8 mouse cellular contexts compared by ENCODE assay signal in the genomic region with DNA sequence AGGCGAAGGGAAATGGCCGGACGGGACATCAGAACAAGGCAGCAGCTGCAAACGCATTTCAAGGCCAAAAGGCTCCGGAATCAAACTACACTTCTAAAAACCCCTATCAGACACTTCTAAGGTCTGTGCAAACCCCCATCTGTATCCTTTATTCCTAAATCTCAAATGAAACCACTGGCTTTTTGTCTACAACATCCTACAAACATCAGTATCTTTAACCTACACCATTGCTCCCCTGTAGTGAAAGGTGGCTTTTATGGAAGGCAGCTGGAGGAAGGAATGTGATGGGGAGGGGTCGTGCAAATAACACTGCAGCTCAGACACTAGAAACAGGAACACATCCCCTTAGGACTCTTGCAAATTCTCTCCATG. TPM values are rescaled to one million over a fixed set of nuclear protein-coding genes. Genes with fewer than 3 reads are reported as not detected.
DNase-seq lines count a peak whose midpoint lies in the region; ATAC-seq and TF ChIP-seq lines count a peak whose summit lies in the region.

No protein-coding gene starts in this region.

- ATAC-seq in lung, embryonic 14.5 days (ENCODE audit: insufficient read depth) = no peak
- ATAC-seq in hindbrain, embryonic 16.5 days = no peak
- ATAC-seq in midbrain, embryonic 12.5 days (ENCODE audit: low FRiP score, low read depth) = no peak

- peak overlapping the region; percentile 73 for H3K4me3 ChIP-seq in lung, embryonic 14.5 days (ENCODE audit: low read depth, low read length)
- peak overlapping the region; percentile 92 for H3K4me3 ChIP-seq in embryonic facial prominence, embryonic 10.5 days
- peak overlapping the region; percentile 85 for H3K4me3 ChIP-seq in hindbrain, embryonic 16.5 days (ENCODE audit: low read length)
- peak overlapping the region; percentile 85 for H3K4me3 ChIP-seq in midbrain, embryonic 12.5 days

- no peaks in the 10 kb centered on the region for H3K36me3 ChIP-seq in lung, embryonic 14.5 days (ENCODE audit: insufficient read depth)
- H3K36me3 ChIP-seq in embryonic facial prominence, embryonic 10.5 days (replicated peaks) = no peaks in the 10 kb centered on the region
- no peaks in the 10 kb centered on the region for H3K36me3 ChIP-seq in hindbrain, embryonic 16.5 days (ENCODE audit: control insufficient read depth, insufficient read depth, low read length)
- H3K36me3 ChIP-seq in midbrain, embryonic 12.5 days = no peaks in the 10 kb centered on the region

- WGBS in lung, embryonic 14.5 days = 2% methylated on average over 6 of the region's 6 CpGs
- 2% methylated on average over 6 of the region's 6 CpGs for WGBS in embryonic facial prominence, embryonic 10.5 days
- WGBS in hindbrain, embryonic 16.5 days = 3% methylated on average over 6 of the region's 6 CpGs
- WGBS in midbrain, embryonic 12.5 days = 8% methylated on average over 6 of the region's 6 CpGs

- H3K4me1 ChIP-seq in lung, embryonic 14.5 days (ENCODE audit: insufficient read depth) = peaks cover 6% of the 10 kb centered on the region; the same call in 1 of the 2 replicates
- peaks cover 23% of the 10 kb centered on the region for H3K4me1 ChIP-seq in embryonic facial prominence, embryonic 10.5 days
- peaks cover 25% of the 10 kb centered on the region for H3K4me1 ChIP-seq in hindbrain, embryonic 16.5 days (ENCODE audit: control insufficient read depth, insufficient read depth, low read depth, low read length)
- peaks cover 21% of the 10 kb centered on the region for H3K4me1 ChIP-seq in midbrain, embryonic 12.5 days

- no peaks in the 10 kb centered on the region for H3K9me3 ChIP-seq in lung, embryonic 14.5 days (ENCODE audit: low read depth, low read length)
- no peaks in the 10 kb centered on the region for H3K9me3 ChIP-seq in embryonic facial prominence, embryonic 10.5 days
- no peaks in the 10 kb centered on the region for H3K9me3 ChIP-seq in hindbrain, embryonic 16.5 days (ENCODE audit: control insufficient read depth, low read length)
- H3K9me3 ChIP-seq in midbrain, embryonic 12.5 days = no peaks in the 10 kb centered on the region

- H3K4me2 ChIP-seq in lung, embryonic 14.5 days = peak overlapping the region; percentile 83
- H3K4me2 ChIP-seq in hindbrain, embryonic 16.5 days (ENCODE audit: low read length) = peak overlapping the region; percentile 59
- H3K4me2 ChIP-seq in midbrain, embryonic 12.5 days (replicated peaks) = peak overlapping the region; percentile 77

- peak; percentile 59 for DNase-seq in lung, embryonic 14.5 days
- no peak for DNase-seq in lung, postnatal 14 days
- DNase-seq in embryonic facial prominence, embryonic 10.5 days (ENCODE audit: low spot score) = no peak
- no peak for DNase-seq in MN1 (ENCODE audit: low spot score)
- DNase-seq in right cerebral cortex, postnatal 10 days (ENCODE audit: low spot score in 2 of 2) = no peak
- no peak for DNase-seq in left cerebral cortex, adult 18-20 months (ENCODE audit: low spot score in 2 of 2)

- TF ChIP-seq CTCF in lung, embryonic 14.5 days (IDR thresholded peaks at IDR 0.05; ENCODE audit: low read depth) = no peak

- H3K9ac ChIP-seq in lung, embryonic 14.5 days = peak overlapping the region; percentile 75
- peak overlapping the region; percentile 92 for H3K9ac ChIP-seq in hindbrain, embryonic 16.5 days (ENCODE audit: low read depth, low read length)
- peak overlapping the region; percentile 86 for H3K9ac ChIP-seq in midbrain, embryonic 12.5 days (replicated peaks)

- H3K27ac ChIP-seq in lung, embryonic 14.5 days (ENCODE audit: low read depth) = peak overlapping the region; percentile 86; the same call in 1 of the 2 replicates
- H3K27ac ChIP-seq in embryonic facial prominence, embryonic 10.5 days (replicated peaks) = peak overlapping the region; percentile 94
- H3K27ac ChIP-seq in hindbrain, embryonic 16.5 days (ENCODE audit: low read depth, low read length) = peak overlapping the region; percentile 98
- peak overlapping the region; percentile 97 for H3K27ac ChIP-seq in midbrain, embryonic 12.5 days (replicated peaks)

- H3K27me3 ChIP-seq in lung, embryonic 14.5 days (ENCODE audit: insufficient read depth, low read length) = no peaks in the 10 kb centered on the region
- H3K27me3 ChIP-seq in embryonic facial prominence, embryonic 10.5 days (replicated peaks; ENCODE audit: low read depth, poor library complexity, severe bottlenecking) = no peaks in the 10 kb centered on the region
- H3K27me3 ChIP-seq in hindbrain, embryonic 16.5 days (replicated peaks; ENCODE audit: control insufficient read depth, insufficient read depth, low read length) = no peaks in the 10 kb centered on the region
- no peaks in the 10 kb centered on the region for H3K27me3 ChIP-seq in midbrain, embryonic 12.5 days

RNA-seq across cellular contexts. Expression of a gene that starts 1.1 kb away (rescaled TPM):
- polyA plus RNA-seq in lung, embryonic 14.5 days (2014; fragmentation: Nextera tagmentation; extraction: Ambion mirVana) = 22.7 and 24.5 TPM in 2 replicates
- 18.0 and 18.8 TPM in 2 replicates for polyA plus RNA-seq in embryonic facial prominence, embryonic 10.5 days (2016; fragmentation: Nextera tagmentation; extraction: Ambion mirVana)
- polyA plus RNA-seq in hindbrain, embryonic 16.5 days (2015; fragmentation: Nextera tagmentation; extraction: Ambion mirVana) = 54.3 and 60.0 TPM in 2 replicates
- polyA plus RNA-seq in midbrain, embryonic 12.5 days (2016; fragmentation: Nextera tagmentation; extraction: Ambion mirVana) = 34.4 and 37.1 TPM in 2 replicates
- total RNA-seq in left cerebral cortex, adult 18-20 months (2021) = 100 to 1,000 TPM; 158 to 160 TPM
